Mouse (Mus musculus): ENCODE measurements around the gene Sema3g.

Sema3g gene

GRCm38 (mm10) chr14:31233070-31233995 lies 15.7 kb downstream of the Sema3g start:
- DNase-seq, result no peak

GRCm38 (mm10) chr14:31233996-31234591 lies 16.4 kb downstream of the Sema3g start:
- DNase-seq, result peak; percentile 65

- peak; percentile 42 for DNase-seq
These were observed 19.6 kb downstream of the Sema3g start for GRCm38 (mm10) chr14:31237101-31237882.

GRCm38 (mm10) chr14:31240528-31240927 lies 22.9 kb downstream of the Sema3g start:
- DNase-seq, result no peak

DNA sequence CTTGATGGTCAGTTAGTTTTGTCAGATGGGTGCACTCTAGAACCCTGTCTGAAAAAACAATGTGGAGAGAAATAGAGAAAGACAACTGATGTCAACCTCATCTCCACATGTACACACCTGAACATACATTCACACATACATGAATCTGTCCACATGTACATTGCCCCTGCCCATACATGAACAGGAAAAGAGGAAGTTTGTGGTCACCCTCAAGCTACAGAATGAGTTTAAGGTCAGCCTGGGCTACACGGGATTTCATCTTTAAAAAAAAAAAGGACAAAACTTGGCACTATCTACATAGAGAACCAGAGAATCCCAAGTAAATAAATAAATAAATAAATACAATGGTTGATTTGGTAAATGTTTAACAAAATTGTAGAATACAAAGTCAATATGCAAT lies 27.1 kb downstream of the Sema3g start:
- DNase-seq, result no peak

DNA sequence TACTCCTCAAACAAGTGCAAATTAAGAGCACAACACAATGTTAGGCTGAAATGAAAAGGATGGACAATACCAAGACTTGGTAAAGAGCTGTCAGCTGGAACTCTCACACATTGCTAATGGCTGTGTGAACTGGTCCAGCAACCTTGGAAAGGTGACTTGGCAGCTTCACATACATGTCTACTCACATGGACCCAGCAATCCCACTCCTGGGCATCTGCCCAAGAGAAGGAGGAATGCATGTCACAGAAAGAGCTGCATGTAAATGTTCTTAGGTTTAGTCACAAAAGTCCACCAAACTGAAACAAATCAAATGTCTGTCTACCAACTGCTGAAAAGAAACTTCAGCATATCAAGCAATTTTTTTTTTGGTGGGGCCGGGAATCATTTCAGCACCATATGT lies 28.3 kb downstream of the Sema3g start:
- DNase-seq, result no peak

GRCm38 (mm10) chr14:31248396-31248795 lies 30.7 kb downstream of the Sema3g start:
- no peak for DNase-seq

DNA sequence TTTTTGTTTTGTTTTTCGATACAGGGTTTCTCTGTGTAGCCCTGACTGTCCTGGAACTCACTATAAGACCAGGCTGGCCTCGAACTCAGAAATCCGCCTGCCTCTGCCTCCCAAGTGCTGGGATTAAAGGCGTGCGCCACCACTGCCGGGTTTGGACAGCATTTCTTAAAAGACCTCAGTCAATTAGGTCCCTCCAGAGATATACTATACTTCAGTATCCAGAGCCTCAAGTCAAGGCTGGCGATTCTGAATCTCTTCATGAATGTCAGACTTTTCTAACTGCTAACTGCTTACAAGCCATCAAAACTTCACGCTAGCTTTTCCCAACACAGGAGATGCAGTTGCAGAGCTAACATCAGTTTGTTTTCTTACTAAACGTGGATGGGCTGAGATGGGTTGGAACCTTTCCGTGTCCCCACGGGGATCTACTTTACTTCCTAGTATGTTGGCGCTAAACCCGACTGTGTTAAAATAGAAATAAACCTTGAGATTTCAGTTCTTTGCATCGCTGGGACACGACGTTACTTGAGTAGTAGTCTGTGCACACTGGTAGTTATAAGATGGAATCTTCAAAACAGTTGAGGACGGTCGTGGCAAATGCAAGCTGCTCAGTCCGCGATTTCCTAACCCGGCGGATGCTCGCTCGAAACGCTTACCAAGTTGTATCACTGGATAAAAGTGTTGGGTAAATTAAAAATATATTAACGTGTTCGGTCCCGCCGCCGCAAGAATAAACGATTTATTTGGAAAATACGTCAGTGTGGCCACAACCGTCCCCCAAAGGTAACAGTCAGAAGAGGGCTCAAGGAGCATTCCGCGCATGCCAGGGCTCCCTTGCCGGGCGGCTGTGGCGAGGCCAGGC lies 32.8 kb downstream of the Sema3g start:
- DNase-seq, result no peak

DNA sequence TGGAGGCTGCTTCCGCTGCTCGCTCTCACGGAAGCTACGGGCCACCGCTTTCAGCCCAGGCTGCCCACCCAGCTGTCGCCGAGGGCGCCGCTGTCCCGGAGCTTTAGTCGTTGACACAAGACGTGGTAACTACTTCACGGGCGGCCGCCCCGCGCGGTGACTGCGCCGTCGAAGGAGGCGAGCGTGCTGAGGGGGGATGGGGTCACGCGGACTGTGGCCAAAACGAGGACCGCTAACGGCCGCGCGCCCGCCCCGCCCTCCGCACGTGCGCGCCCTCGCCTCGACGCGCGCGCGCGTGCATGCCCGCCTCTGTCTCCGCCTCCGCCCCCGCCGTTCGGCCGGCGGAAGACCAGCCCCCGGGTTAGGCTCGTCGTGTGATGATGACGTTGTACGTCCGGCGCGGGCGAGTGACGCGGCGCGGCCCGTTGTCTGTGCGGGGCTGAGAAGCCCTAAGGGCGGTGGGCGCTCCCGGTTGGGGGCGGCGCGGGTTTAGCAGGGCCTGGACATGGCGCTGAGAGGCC lies 33.5 kb downstream of the Sema3g start, which contains the start of the genes Phf7 and Bap1:
Phf7 (minus strand) TSS at position 234 of the 521 bp plus-strand sequence.
Bap1 (plus strand) TSS at position 367 of the 521 bp plus-strand sequence.
- DNase-seq, result peak; percentile 95

DNA sequence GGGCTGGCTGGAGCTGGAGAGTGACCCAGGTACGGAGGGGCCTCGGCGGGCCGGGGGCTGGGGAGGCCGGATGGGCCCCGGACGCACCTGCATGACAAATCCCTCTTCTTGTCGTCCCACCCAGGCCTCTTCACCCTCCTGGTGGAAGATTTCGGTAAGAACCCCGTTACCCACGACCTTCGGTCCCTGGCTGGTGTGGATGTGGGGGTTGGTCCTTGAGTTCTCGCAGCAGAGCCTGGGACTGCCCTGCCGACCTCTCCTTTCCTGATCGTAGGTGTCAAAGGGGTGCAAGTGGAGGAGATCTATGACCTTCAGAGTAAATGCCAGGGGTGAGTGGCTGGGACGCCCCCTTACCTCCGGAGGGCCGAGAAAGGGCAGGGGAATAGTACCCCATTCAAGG lies 34.0 kb downstream of the Sema3g start:
- no peak for DNase-seq

GRCm38 (mm10) chr14:31252091-31252490 lies 34.4 kb downstream of the Sema3g start:
- no peak for DNase-seq

DNA sequence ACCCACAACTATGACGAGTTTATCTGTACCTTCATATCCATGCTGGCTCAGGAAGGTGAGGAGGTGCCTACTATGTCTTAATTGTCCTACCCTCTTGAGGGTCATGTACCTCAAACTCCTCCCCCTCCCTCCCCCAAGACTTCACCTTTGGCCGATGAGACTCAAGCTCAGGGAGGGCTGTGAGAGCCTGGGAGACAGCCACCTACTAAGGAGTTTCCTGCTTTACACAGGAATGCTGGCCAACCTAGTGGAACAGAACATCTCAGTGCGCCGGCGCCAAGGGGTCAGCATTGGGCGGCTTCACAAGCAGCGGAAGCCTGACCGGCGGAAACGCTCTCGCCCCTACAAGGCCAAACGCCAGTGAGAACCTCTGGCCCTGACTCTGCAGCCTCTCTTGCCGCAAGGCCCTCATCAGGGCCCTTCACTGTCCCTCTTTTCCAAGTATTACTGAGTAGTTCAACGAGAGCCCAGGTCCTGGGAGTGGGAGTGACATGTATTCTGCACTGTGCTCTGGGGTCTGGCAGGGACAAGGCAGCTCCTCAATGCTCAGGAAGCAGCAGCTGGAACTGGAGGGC lies 40.9 kb downstream of the Sema3g start:
- DNase-seq, result no peak

DNA sequence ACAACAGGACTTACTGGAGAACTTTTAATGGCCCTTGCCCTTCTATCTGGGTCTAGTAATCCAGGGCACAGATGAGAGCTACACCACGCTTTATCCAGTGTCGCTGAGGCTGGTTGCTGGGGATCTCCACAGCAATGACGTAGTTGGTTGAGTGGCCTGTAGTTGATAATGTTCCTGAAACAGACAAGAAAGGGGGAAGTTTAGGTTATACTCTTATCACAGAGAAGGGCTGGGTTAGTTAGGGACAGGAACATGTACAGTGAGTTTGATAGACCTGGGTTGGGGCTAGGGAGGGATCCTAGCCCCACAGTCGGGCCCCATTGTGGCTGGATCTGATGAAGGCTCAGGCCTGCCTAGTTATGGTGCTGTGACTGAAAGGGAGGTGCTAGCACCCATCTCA lies 42.7 kb downstream of the Sema3g start:
- DNase-seq, result no peak

- no peak for DNase-seq
These were observed 43.3 kb downstream of the Sema3g start for GRCm38 (mm10) chr14:31260932-31261331.

DNA sequence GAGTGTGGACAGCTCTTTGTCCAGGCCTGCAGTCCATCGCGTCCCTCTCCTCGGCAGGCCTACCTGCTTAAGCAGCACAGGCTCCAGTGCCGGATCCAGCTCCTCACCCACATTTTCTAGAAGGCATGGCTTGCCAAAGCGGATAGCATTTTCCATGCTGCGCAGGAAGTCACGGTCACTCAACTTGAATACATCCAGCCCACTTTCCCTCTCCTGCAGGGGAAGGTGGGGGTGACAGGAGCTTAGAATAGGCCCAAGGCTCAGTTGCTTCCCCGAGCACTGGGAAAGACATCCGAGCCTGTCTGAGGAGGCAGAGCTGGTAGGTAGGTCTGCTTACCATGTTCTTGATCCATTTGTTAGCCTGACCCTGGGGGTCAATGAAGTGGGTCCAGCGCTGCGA lies 50.0 kb downstream of the Sema3g start:
- DNase-seq, result no peak

- DNase-seq, result peak; percentile 83
These were observed 50.8 kb downstream of the Sema3g start for GRCm38 (mm10) chr14:31268301-31269001.

DNA sequence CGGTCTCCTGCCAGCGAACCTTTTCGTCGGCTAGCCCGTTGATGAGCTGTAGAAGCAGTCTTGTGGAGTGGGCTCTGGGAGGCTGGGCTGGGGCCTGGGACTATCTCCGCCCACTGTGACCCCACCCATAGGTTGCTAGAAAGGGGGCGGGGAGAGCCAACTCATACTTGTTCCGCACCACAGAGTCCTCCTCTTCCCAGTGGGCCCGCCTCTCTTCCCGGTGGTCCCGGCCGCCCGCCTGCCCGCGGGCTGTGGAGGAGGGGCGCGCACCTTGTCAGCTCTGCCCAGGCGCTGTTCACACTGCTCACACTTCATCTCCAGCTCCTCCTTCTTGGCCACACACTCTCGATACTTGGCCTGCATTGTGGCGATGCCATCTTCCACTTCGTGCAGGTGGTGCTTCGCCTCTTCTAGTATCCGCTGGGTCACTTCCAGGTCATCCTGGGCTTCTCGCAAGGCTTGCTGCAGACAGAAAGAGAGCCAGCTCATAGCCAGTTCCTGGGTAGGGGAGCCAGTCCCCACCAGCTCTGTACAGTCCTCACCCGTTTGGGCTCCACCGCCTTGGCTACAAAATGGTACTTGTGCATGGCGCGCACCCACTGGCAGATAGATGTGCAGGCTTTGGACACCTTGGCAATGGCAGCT lies 51.9 kb downstream of the Sema3g start:
- DNase-seq, result peak; percentile 49

DNA sequence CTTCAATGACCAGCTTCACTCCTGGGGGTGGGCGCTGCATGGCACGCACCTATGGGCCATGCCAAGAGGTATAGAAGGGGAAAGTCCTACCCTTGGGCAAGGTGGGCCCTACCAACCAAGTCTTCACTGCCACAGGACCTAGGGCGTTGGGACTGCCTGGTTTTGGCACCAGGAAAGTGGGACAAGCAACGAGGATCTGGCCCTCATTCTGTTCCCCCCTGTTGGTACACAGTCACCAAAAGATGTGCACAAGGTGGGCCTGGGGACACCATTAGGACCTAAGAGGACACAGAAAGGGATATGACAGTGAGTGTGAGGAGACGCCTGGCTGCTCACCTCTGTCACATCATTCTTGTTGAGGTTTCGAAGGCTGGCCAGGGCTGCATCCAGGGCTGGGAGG lies 53.5 kb downstream of the Sema3g start:
- no peak for DNase-seq

- DNase-seq, result peak; percentile 65
These were observed 54.5 kb downstream of the Sema3g start for GRCm38 (mm10) chr14:31272164-31272563.

Measured in layer of hippocampus, adult 9-11 months (tissue).